Mouse (Mus musculus) testis, postnatal 14 days (tissue): ENCODE measurements at regions not wholly inside any gene's neighbourhood (a gene's known extent, or its start where the extent isn't known, plus 50 kb on each side); places are given as distances from the start of the nearest gene placed in this dataset.

Experiments used
- DNase-seq: peaks from one replicate; pipeline ENCODE4 v3.0.0; 2021; ENCODE audit warnings: low spot score

GRCm38 (mm10) chr13:16670047-16670733 is 658.5 kb downstream of the Inhba start:
- no peak for DNase-seq

DNA sequence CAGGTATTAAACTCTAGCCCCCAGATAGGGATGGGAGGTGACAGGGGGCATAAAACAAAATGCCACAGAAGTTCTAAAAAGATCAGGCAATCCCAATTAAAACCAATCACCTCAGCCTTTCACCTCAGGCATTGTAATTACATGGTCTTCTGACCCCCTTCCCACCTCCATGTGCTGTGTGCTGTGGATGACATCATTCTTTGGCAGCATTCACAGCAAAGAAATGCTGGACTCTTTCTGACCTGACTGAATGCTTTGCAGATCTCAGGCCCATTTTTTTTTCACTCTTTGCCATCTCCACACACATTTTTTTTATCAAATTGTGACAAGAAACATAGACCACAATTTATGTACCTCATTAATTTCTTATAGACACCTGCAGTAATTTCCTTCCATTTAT is 659.1 kb downstream of the Inhba start:
- no peak for DNase-seq

- no peak for DNase-seq
Observed at GRCm38 (mm10) chr13:16676873-16677272, 665.2 kb downstream of the Inhba start.

DNA sequence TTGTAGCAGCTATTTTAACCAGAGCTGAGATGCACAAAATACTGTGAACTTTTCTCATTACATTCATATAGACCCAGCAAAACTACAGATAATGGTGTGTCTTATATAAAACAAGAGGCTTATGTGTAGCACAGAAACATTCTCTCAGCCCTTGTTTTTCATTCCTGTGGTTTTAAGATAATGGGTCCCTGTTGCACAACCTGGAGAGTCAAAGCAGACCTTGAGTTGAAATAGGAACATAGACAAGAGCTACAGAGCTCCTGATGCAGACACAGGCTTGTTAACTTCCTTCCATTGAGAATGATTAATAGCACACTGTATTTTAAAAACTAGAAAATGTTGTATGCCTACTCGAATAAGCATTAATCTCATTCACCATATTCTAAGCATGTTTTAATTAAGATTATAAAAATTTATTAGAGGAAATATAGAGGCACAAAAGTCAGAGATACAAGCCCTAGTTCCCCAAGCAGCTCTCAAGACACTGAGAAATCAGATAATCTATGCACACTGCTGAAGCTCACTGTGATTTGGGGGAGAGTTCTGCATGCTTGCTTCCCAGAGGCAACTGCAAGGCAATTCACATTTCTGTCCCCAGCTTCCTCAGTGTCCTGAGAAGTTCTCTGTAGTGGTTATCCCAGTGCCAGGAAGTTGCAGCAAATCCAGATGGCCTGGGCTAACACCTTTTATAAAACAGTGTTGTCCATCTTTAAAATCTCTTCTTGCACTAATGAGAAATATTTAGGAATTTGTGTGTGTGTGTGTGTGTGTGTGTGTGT is 666.8 kb downstream of the Inhba start:
- no peak for DNase-seq

DNA sequence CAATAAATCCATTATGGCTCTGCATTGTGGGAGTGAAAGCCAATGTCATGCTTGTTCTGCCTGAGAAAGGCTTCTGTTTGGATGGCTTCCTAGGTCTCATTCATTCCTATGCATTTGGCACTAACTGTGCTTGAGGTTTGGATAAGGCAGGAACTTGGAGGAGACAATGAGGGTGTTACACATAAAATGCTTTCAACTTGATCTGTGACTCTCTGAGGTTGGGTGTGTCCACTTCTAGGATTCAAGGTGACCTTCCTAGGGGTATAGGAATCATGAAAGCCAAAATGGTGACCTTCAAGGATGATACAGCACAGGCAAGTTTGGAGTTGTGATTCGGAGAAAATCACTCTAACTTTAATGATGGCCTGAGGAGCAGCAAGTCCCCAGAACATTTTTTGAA is 682.5 kb downstream of the Inhba start:
- no peak for DNase-seq

- DNase-seq = no peak
Observed at GRCm38 (mm10) chr13:16700934-16701333, 689.3 kb downstream of the Inhba start.

GRCm38 (mm10) chr13:16702138-16702537 is 690.5 kb downstream of the Inhba start:
- no peak for DNase-seq

GRCm38 (mm10) chr13:16705217-16706104 is 693.8 kb downstream of the Inhba start:
- no peak for DNase-seq

GRCm38 (mm10) chr13:16706105-16706442 is 694.4 kb downstream of the Inhba start:
- DNase-seq = no peak

DNA sequence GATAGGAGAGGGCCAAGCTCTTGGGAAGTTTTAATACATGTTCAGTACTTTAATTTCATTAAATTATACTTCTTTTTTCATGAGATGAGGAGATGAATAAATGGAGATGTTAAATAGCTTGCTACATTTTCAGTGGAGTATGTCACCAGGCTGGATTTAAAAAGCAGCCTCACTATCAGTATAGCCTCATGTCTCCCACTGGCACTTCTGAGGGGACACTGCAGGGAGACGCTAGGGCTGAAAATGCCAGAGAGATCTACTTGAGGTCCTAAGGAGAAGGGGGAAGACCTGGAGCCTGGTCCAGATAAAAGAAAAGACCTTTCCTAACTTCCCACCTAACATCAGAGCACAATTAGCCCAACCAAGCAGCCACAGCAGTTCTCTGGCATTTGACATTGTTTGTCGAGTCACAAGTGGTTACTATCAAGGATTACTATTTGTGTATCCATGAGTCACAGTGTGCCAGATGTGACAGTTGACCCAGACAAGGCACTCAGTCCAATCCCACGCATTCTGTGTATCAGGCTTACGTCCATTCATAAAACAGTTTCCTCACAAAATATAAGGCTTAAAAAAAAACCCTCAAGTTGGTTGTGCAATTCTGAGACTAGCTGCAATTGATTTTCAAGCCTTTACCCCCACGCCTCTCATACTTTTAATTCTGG is 703.8 kb downstream of the Inhba start:
- no peak for DNase-seq

GRCm38 (mm10) chr13:16716340-16716739 is 704.7 kb downstream of the Inhba start:
- no peak for DNase-seq

DNA sequence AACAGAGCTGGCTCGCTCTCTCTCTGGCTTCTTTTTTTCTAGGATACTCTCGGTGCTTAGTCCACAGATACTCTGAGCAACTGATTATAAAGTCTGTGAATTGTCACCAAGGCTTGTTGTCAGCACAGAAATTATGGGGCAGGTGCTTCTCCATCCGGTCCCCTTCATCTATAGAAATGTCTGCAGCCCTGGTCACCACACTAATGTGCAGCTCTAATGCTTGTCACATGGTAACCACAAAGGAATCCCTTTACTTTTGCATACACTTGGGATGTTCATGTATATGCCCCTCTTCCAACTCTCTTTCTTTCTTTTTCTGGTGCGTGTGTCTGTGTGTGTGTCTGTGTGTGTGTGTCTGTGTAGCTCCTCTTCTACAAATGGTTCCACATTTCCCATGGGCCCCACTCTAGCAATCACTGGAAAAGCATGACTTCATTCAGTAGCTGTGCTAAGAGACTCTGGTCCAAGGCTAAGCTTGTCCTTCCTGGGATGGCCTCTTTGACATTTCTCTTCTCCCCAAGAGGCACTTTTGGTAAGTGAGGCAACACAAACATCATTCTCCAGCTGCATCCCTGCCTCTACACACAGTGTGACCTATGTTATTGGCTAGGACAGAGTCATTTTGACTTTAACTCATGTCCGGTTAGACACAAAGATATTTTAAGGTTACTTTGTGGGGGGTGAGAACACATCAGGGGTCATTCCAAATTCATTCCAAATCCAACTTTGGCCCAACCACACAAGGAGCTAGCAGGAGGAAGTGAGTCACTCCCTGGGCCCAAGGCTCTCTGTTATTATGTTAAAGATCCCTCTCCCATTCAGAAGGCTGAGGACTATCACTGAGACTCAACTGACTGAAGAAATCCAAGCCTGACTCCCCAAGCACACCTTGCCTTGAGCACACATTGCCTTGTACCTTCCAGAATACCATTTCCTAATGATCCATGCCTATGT is 705.4 kb downstream of the Inhba start:
- no peak for DNase-seq

- no peak for DNase-seq
Observed at GRCm38 (mm10) chr13:16720090-16720489, 708.4 kb downstream of the Inhba start.

GRCm38 (mm10) chr13:16725350-16725749 is 713.7 kb downstream of the Inhba start:
- no peak for DNase-seq

DNA sequence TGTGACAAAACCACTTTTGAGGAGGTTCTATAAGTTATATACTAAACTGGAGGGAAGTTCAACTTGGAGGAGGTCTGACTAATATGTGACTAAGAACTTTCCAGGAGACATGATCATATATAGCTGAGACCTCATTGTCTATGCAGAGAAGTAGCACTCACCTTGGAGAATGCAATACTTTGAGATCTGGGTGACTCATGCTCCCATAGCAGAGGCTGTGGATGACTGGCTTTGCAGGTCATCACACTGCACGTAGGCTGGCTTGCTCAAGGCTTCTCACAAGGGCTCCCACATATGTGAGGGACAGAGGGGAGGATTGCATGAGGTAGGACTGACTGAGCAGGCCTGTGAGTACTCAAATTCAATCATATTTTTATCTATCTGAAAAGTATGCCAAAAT is 726.7 kb downstream of the Inhba start:
- DNase-seq = no peak

- DNase-seq = no peak
Observed at GRCm38 (mm10) chr13:16739563-16739962, 727.9 kb downstream of the Inhba start.

GRCm38 (mm10) chr13:16744237-16744636 is 732.6 kb downstream of the Inhba start:
- DNase-seq = no peak

- DNase-seq = no peak
Observed at GRCm38 (mm10) chr13:16745644-16746043, 734.0 kb downstream of the Inhba start.

DNA sequence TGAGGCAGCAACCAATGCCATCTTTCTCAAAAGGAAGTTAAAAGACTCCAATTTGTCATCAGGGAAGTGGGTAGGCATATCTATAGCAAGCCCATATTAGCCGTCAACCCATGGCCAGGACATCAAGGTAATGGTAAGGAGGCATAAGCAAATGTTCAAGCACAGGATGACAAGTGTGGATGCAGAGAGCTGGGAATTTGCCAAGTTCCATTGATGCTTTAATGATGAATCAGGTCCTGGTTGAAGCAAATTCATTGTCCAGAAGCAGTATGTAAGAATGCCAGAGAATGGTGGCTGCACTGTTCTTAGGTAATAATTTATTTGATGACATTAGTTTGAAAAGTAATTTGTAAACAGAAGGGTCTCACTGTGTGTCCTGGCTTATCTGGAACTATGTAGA is 734.8 kb downstream of the Inhba start:
- no peak for DNase-seq

- no peak for DNase-seq
Observed at GRCm38 (mm10) chr13:16756264-16756663, 744.6 kb downstream of the Inhba start.

- DNase-seq = no peak
Observed at GRCm38 (mm10) chr13:16760045-16760444, 748.4 kb downstream of the Inhba start.
